Mouse (Mus musculus) 416B (cell line): ENCODE measurements around the gene Clps.

ENCODE experiments used
- DNase-seq: peaks from one replicate; pipeline ENCODE4 v3.0.0; 2011; ENCODE audit warnings: low read depth

Clps gene

DNA sequence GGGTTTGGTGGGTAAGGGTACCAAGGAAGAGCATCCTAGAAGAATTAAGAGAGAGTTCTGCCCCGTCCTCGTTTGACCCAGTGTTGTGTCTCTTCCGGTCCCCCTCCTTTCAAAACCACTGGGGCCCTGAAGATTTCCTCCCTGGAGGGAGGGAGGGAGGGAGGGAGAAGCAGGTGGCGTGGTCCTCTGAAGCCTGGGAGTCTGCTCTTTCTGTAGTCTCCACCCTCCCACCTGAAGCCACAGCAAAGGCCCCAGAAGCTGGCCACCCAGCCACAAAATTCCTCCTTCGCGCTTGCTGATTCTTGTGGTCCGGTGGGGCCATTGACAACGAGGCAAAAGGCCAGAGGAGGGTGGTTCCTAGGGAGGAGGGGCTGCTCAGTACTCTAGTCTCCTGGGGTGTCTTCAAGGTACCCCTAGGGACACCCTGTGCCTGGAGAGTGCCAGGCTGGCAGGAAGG is 41.9 kb downstream of the Clps start:
- peak; percentile 94 for DNase-seq

- DNase-seq, result peak; percentile 93
These were observed 42.5 kb downstream of the Clps start for GRCm38 (mm10) chr17:28517956-28518614.

DNA sequence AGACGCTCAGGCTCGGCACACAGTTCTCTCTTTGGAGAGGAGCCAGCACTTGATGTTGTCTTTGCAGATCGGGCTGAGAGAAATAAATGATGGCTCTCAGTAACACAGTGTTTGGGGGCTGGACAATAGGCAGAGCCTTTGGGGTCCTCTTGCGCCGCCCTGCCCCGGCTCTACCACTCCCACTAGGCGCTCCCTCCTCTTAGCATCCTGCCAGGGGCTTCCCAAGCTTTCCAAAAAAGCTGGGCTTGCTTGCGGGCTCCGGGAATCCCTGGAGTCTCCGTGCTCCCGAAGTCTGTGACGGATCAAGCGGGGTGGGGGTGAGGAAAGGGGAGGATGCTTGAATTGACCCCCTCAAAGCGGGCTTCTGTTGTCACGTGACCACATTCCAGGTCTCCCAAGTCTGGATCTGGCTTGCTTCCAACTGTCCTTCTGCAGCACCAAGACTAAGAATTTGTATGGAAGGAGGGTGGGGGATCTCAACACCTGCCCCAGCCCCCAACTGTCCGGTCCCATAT is 43.1 kb downstream of the Clps start, which contains the start of gene Fkbp5:
TSS of gene Fkbp5 (minus strand) at position 87 of the 515 bp plus-strand sequence.
- DNase-seq, result peak; percentile 79

DNA sequence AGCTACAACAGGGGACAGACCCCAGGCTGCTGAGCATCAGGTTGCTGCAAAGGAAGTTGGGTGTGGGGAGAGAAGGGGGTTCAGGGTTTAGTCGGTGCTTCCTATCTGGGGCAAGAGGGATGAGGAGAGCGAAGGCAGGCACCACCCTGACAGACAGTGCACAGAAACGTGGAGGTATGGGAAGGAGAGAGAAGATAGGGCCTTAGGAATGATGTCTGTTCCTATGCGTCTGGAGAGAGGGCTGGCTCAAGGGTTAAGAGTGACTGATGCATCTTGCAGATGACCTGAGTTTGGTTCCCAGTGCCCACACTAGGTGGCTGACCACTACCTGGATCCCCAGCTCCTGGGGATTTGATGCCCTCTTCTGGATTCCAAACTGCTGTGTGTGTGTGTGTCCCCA is 43.7 kb downstream of the Clps start:
- peak; percentile 70 for DNase-seq

DNA sequence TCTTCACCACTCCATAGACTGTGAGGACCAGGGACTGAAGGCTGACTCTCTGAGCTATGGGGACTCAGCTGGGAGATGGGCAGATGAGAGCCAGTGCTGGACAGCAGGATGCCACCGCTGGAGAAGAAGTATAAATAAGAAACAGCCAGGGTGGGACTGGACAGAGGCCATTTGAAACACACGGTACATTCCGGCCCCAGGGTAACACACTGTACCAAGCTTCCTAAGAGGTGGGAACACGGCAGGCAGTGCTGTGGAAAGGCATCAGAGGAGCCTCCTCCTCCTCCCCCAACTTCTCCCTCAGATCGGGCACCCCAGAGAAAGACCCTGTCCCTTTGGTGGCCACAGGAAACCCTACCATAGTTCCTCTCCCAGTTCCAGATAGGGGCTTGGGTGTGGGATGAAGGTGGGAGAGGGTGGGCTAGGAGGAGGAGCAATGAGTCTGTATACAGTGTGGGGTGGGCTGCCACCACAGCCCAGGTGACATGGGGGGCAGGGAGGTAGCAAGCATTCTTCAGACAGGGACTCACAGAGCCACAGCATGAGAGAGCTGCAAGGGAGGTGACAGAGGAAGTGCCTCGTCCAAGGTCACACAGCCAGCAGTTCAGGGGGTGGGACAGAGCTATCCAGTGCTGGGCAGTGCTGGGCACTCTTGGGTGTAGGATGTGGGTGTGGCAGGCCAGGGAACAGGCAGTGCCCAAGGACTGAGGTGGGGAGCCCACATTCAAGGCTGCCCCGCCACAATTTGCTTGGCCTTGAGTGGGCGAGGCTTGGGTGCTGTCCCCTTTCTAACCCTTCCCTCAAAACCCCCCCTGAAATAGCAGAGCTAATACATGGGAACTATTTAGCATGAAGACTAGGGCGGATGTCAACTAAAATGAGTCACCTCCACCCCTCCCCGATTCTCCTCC is 44.9 kb downstream of the Clps start:
- peak; percentile 97 for DNase-seq

DNA sequence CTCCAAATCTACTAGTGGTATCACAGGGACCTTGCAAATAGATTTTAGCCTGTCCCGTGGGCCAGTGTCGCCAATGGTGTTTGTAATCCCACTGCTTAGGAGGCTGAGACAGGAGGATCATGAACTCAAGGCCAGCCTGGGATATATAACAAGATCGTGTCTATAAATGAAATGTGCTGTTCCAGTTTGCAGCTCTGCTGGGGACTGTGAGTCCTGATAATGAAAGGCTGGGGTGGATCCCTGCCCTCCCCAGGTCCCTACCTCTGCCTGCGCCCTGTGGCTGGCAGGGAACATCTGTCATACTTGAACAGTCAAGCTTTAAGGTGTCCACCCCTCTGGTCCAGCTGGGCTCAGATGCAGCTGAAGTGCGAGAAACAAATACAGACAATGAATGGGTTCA is 46.0 kb downstream of the Clps start:
- DNase-seq, result no peak

DNA sequence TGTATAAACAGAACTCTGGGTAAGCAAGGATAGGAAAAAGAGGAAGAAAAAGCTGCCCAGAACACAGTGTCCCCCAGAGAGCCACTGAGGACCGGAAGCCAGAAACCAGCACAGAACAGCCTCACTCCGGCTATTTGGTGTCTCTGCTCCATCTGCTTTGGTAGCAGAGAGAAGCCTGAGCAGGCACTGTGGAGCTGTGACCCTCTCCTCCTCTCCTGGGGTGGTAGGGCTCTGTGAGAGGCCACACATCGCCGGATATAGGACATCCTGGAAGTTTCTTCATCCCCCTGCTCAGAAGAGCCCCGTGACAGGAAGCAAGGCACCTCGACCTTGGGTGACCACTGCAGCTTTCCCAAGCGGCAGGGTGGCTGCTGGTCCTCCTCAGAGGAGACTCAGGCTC is 46.7 kb downstream of the Clps start:
- peak; percentile 81 for DNase-seq

DNA sequence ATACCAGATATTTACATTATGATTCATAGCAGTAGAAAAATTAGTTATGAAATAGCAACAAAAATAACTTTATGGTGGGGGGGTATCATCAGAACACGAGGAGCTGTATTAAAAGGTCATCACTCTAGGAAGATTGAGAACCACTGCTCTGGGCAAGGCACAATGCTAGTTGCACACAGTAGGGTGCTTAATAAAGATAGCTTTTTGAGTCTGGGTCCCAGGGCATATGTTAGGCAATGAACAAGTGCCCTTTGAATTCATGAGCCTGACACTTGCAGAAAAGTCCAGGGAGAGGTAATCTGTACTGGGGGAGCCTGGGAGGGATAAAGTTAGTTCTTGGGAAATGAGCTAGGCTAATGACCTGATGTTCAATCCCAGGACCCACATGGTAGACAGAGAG is 47.2 kb downstream of the Clps start:
- DNase-seq, result no peak

- no peak for DNase-seq
These were observed 47.9 kb downstream of the Clps start for GRCm38 (mm10) chr17:28512696-28513095.

DNA sequence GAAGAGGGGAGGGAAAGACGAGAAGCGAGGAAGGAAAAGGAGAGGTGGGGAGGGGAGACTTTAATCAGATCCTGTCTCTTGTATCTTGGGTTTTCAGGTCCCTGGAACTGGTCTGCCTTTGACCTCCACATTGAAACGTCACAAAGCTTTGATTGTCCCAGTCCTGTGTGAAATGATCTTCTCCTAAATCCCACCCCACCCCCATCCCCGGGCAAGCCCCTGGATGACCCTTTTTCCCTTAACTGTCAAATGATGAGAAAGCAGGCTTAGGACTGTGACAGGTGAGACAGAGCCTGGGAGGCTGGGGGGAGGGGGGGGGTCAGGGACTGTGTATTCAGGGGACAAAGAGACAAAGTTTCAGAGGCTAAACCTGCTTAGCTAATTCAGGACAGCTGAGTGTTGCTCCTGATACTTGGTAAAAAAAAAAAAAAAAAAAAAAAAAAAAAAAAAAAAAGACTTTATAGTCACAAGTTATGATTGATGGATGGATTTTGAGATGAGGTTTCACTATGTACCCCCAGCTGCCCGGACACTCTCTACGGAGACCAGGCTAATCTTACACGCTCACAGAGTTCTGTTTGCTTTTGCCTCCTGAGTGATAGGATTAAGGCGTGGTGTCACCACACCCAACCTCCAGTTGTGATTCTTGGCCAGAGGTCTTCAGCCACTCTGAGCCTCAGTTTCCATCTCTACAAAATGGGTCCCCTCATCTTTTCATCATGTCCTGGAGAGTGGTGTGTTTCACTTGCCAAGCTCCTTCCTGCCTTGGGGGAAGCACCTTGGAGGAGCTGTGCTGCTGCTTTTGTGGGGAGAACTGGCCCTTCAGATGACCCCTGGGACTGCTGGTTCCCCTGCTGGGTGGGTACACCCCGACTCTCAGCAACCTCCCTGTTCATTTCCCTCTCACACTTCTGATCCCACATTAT is 48.7 kb downstream of the Clps start:
- DNase-seq, result peak; percentile 30

DNA sequence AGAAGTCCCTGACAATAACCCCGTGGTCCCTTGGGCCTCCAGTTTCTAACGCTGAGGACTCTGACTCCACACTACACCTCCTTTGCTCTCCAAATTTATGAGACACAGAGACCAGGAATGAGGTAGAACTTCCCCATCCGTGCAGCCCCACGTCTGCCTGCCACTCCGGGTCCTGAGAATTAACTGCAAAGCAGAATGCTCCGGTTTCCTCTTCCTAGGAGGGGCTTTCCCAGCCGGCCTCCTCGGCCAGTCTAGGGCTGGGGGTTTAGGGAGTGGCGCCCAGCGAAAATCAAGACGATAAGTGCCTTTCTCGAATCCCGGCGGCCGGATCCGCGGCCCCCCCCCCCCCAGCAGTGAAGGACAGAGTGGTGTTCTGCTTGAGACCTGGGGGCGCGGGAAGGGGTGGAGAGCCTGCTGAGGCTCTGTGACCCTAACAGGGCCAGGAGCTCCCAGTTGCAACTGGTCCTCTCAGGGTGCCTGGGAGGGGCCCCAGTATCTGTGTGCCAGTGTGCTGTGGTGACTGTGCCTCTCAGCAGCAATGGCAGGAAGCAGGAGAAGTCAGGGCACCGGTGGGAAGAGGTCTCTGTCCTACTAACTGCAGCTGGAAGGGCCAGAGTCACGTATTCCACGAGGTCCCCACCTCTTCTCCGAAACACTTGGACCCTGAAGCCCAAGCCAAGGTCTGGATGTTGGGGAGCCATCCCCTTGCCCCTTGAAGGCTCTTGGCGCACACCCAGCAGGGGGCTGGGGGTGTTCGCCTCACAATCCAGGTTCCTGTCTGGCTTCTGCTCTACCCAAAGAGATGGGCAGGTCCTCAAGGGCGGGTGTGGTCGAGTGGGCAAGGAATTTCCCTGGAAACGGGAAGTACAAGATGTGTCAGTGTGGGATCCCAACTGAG is 49.9 kb downstream of the Clps start:
- no peak for DNase-seq
